Mouse (Mus musculus) liver, embryonic 15.5 days (tissue): ENCODE data around the gene Olfr90. TPM values are rescaled to one million over a fixed set of nuclear protein-coding genes. Genes with fewer than 3 reads are reported as not detected.
"Not testable (repeated sequence)": the region's sequence is repeated elsewhere in the genome, so short reads cannot be mapped to it uniquely, and the experiment has no call there.

Source experiments
- ATAC-seq: fragments of 200-750 bp; cut with Nextera tagmentation; 2 replicates; pipeline ENCODE4 v1.8.0; 2017; ENCODE audit warnings: moderate number of reproducible peaks, mild to moderate bottlenecking, moderate library complexity; ENCODE audit not compliant: insufficient read depth
- H3K27ac ChIP-seq: fragments of 300-500 bp; sonication (generic); replicated peaks from 2 replicates; pipeline ENCODE4 v1.5.1; 2015; ENCODE audit warnings: mild to moderate bottlenecking, inconsistent platforms
- H3K27me3 ChIP-seq: fragments of 300-500 bp; sonication (generic); 2 replicates; pipeline ENCODE4 v1.6.1; 2015; ENCODE audit warnings: mild to moderate bottlenecking, inconsistent platforms
- H3K36me3 ChIP-seq: fragments of 300-500 bp; sonication (generic); replicated peaks from 2 replicates; pipeline ENCODE4 v1.6.1; 2015; ENCODE audit warnings: moderate library complexity, mild to moderate bottlenecking, inconsistent platforms
- H3K4me1 ChIP-seq: fragments of 300-500 bp; sonication (generic); replicated peaks from 2 replicates; pipeline ENCODE4 v1.6.1; 2015; ENCODE audit warnings: inconsistent platforms
- H3K4me2 ChIP-seq: fragments of 300-500 bp; sonication (generic); 2 replicates; pipeline ENCODE4 v1.6.1; 2015; ENCODE audit warnings: moderate library complexity, mild to moderate bottlenecking, inconsistent platforms
- H3K4me3 ChIP-seq: fragments of 300-500 bp; sonication (generic); replicated peaks from 2 replicates; pipeline ENCODE4 v1.5.1; 2015; ENCODE audit warnings: mild to moderate bottlenecking, inconsistent platforms
- H3K9ac ChIP-seq: fragments of 300-500 bp; sonication (generic); 2 replicates; pipeline ENCODE4 v1.6.1; 2015; ENCODE audit warnings: moderate library complexity, mild to moderate bottlenecking, inconsistent platforms
- H3K9me3 ChIP-seq: fragments of 300-500 bp; sonication (generic); replicated peaks from 2 replicates; pipeline ENCODE4 v1.6.1; 2016; ENCODE audit warnings: inconsistent platforms
- WGBS: fragments of 180-500 bp; shearing (Covaris S2); methylation state at CpG from one replicate; pipeline ENCODE4 v1.1.7; 2015; ENCODE audit warnings: mixed read lengths; ENCODE audit not compliant: insufficient replicate concordance; 5-methylcytosine and 5-hydroxymethylcytosine counted together
- polyA plus RNA-seq: library from polyadenylated mRNA; unstranded; fragments of >200 nt; fragmentation: Nextera tagmentation; extraction: Ambion mirVana; gene quantifications from 2 replicates; pipeline ENCODE4 v1.2.1, GENCODE M21; 2015

The Olfr90 gene
- not detected in 2 replicates for polyA plus RNA-seq

DNA sequence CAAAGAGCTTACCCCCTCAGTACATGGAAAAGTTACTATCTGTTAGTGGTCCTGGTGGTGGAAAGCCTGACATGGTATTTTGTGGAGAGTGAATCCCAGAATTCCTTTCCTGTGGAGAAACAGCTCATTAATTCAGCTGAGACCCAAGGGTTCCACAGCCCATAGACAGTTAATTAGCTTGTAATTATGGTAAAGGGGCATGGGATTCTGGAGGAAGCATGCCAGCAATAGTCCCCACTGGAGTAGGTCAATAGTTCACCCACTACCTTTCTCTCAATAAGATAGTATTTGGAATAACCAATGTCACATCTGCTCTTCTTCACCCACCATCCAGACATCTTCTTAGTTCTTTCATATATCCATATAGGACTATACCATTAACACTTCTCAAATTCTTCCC, at the start of gene Olfr90:
Olfr90 (minus strand) TSS at position 101 of the 400 bp plus-strand sequence.
- no peaks in the 10 kb centered on the region for H3K27me3 ChIP-seq
- H3K36me3 ChIP-seq: no peaks in the 10 kb centered on the region
- ATAC-seq: no peak
- H3K27ac ChIP-seq: no peak within 1 kb of the TSS
- no peaks in the 10 kb centered on the region for H3K4me1 ChIP-seq
- H3K9me3 ChIP-seq: no peaks in the 10 kb centered on the region
- no peak within 1 kb of the TSS for H3K4me2 ChIP-seq
- H3K4me3 ChIP-seq: no peak within 1 kb of the TSS
- H3K9ac ChIP-seq: no peak within 1 kb of the TSS

DNA sequence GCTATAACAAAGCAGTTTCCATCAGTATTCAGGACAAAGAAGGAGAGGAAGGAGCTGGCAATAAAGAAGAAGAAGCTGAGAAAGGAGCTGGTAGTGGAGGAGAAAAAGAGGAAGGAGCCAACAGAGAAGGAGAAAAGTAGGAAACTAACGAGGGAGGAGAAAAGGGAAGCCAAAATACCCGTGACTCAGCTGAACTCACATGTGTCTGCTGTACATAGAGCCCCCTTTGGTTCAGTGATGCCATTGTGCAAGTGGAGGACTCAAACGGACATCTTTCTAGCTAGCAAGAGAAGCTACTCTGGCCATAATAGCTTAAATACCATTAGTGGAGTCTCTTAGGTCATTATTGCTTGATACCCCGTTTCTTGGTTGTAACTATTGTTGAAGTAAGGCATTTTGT, 43.1 kb upstream of the Olfr90 start:
- not testable (repeated sequence) for H3K36me3 ChIP-seq, H3K9me3 ChIP-seq, ATAC-seq, H3K27me3 ChIP-seq, H3K27ac ChIP-seq, H3K4me3 ChIP-seq, H3K4me1 ChIP-seq, H3K9ac ChIP-seq, H3K4me2 ChIP-seq
- WGBS: 27% methylated on average over 4 of the region's 4 CpGs

- whole genome bisulfite sequencing: 51% methylated on average over 2 of the region's 2 CpGs
- no peak for ATAC-seq
These were observed 31.7 kb upstream of the Olfr90 start, which contains the start of gene Olfr92 for GRCm38 (mm10) chr17:37119988-37120387. Gene Olfr92 (minus strand): TSS chr17:37120088.

GRCm38 (mm10) chr17:37098178-37098577, 9.9 kb upstream of the Olfr90 start, which contains the start of gene Olfr91:
Gene Olfr91 (minus strand): TSS chr17:37098278.
- Histone ChIP-seq H3K9me3 (no peaks in the 10 kb centered on the region), H3K27me3 (no peaks in the 10 kb centered on the region), H3K4me1 (no peaks in the 10 kb centered on the region), H3K36me3 (no peaks in the 10 kb centered on the region), H3K27ac (no peak within 1 kb of the TSS), H3K9ac (no peak within 1 kb of the TSS), H3K4me3 (no peak within 1 kb of the TSS), H3K4me2 (no peak within 1 kb of the TSS)
- no peak for ATAC-seq
- WGBS: 49% methylated on average over 1 of the region's 1 CpGs

More at GRCm38 (mm10) chr17:37119988-37120387, 31.7 kb upstream of the Olfr90 start, which contains the start of gene Olfr92:
- Histone ChIP-seq H3K27me3 (no peaks in the 10 kb centered on the region), H3K27ac (no peak within 1 kb of the TSS), H3K36me3 (no peaks in the 10 kb centered on the region), H3K9ac (no peak within 1 kb of the TSS), H3K4me3 (no peak within 1 kb of the TSS), H3K9me3 (no peaks in the 10 kb centered on the region), H3K4me2 (no peak within 1 kb of the TSS), H3K4me1 (no peaks in the 10 kb centered on the region)

DNA sequence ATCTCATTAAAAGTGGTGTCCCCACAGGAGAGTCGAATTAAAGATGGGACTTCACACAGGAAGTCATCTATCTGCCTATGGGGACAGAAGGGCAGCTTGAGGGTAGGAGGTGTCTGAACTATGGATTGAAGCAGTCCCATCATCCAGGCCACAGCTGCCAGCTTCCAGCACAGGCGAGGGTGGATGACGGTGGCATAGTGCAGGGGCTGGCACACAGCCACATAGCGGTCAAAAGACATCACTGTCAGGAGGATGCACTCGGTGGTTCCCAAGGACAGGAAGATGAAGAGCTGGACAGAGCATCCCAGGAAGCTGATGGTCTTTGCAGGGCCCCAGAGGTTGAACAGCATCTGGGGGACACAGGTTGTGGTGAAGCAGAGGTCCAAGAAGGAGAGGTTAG, 5.0 kb upstream of the Olfr90 start:
- H3K4me2 ChIP-seq: no peak overlapping the region
- H3K9me3 ChIP-seq: no peaks in the 10 kb centered on the region
- no peaks in the 10 kb centered on the region for H3K36me3 ChIP-seq
- H3K27me3 ChIP-seq: no peaks in the 10 kb centered on the region
- H3K9ac ChIP-seq: no peak overlapping the region
- 59% methylated on average over 5 of the region's 5 CpGs for WGBS
- H3K4me1 ChIP-seq: no peaks in the 10 kb centered on the region
- H3K4me3 ChIP-seq: no peak overlapping the region
- no peak overlapping the region for H3K27ac ChIP-seq
- no peak for ATAC-seq

GRCm38 (mm10) chr17:37092198-37092597, 3.9 kb upstream of the Olfr90 start:
- no peaks in the 10 kb centered on the region for H3K27me3 ChIP-seq
- no peaks in the 10 kb centered on the region for H3K9me3 ChIP-seq
- no peak overlapping the region for H3K9ac ChIP-seq
- no peak overlapping the region for H3K4me3 ChIP-seq
- H3K36me3 ChIP-seq: no peaks in the 10 kb centered on the region
- H3K4me2 ChIP-seq: no peak overlapping the region
- ATAC-seq: no peak
- WGBS: 5% methylated on average over 1 of the region's 1 CpGs
- H3K27ac ChIP-seq: no peak overlapping the region
- no peaks in the 10 kb centered on the region for H3K4me1 ChIP-seq

- Histone ChIP-seq H3K9ac (no peak overlapping the region), H3K36me3 (no peaks in the 10 kb centered on the region), H3K4me2 (no peak overlapping the region), H3K27ac (no peak overlapping the region), H3K27me3 (no peaks in the 10 kb centered on the region), H3K9me3 (no peaks in the 10 kb centered on the region), H3K4me1 (no peaks in the 10 kb centered on the region), H3K4me3 (no peak overlapping the region)
- 55% methylated on average over 10 of the region's 10 CpGs for WGBS
- ATAC-seq: no peak
These were observed 2.8 kb downstream of the Olfr90 start for GRCm38 (mm10) chr17:37085545-37085944.

DNA sequence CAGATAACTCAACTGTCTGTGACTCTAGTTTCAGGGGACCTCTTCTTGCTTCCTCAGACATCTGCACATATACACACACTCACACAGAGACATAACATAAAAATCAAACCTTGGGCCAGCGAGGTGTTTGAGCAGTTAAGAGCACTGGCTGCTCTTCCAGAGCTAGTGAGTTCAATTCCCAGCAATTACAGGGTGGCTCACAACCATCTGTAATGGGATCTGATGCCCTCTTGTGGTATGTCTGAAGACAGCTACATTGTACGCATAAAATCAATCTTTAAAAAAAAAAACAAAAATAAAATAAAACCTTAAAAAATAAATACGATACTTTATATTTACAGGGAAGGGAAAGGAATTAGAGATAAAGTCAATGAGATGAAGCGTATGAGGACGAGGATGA, 3.7 kb downstream of the Olfr90 start:
- 46% methylated on average over 5 of the region's 5 CpGs for WGBS
- H3K4me1 ChIP-seq: no peaks in the 10 kb centered on the region
- H3K27me3 ChIP-seq: no peaks in the 10 kb centered on the region

GRCm38 (mm10) chr17:37083327-37083726, 5.0 kb downstream of the Olfr90 start:
- no peaks in the 10 kb centered on the region for H3K27me3 ChIP-seq
- H3K4me2 ChIP-seq: no peak overlapping the region
- no peaks in the 10 kb centered on the region for H3K4me1 ChIP-seq
- no peaks in the 10 kb centered on the region for H3K9me3 ChIP-seq
- 4% methylated on average over 8 of the region's 8 CpGs for WGBS
- no peak for ATAC-seq
- no peak overlapping the region for H3K9ac ChIP-seq
- no peak overlapping the region for H3K27ac ChIP-seq
- no peak overlapping the region for H3K4me3 ChIP-seq
- H3K36me3 ChIP-seq: no peaks in the 10 kb centered on the region

More for the DNA sequence above, 3.7 kb downstream of the Olfr90 start:
- Histone ChIP-seq H3K9ac (no peak overlapping the region), H3K4me2 (no peak overlapping the region), H3K4me3 (no peak overlapping the region), H3K9me3 (no peaks in the 10 kb centered on the region), H3K27ac (no peak overlapping the region), H3K36me3 (no peaks in the 10 kb centered on the region)
- no peak for ATAC-seq

GRCm38 (mm10) chr17:37081659-37082058, 6.6 kb downstream of the Olfr90 start:
- ATAC-seq: no peak

GRCm38 (mm10) chr17:37080119-37080518, 8.2 kb downstream of the Olfr90 start:
- no peaks in the 10 kb centered on the region for H3K36me3 ChIP-seq

More at GRCm38 (mm10) chr17:37081659-37082058, 6.6 kb downstream of the Olfr90 start:
- H3K4me3 ChIP-seq: no peak overlapping the region
- H3K36me3 ChIP-seq: no peaks in the 10 kb centered on the region
- H3K27ac ChIP-seq: no peak overlapping the region
- H3K9me3 ChIP-seq: no peaks in the 10 kb centered on the region
- WGBS: 67% methylated on average over 4 of the region's 4 CpGs
- no peak overlapping the region for H3K9ac ChIP-seq
- no peaks in the 10 kb centered on the region for H3K27me3 ChIP-seq
- no peaks in the 10 kb centered on the region for H3K4me1 ChIP-seq
- no peak overlapping the region for H3K4me2 ChIP-seq

GRCm38 (mm10) chr17:37078990-37079389, 9.3 kb downstream of the Olfr90 start:
- ATAC-seq: no peak
- H3K9ac ChIP-seq: no peak overlapping the region
- H3K4me2 ChIP-seq: no peak overlapping the region

More at GRCm38 (mm10) chr17:37080119-37080518, 8.2 kb downstream of the Olfr90 start:
- WGBS: 21% methylated on average over 5 of the region's 5 CpGs
- Histone ChIP-seq H3K4me2 (no peak overlapping the region), H3K9me3 (no peaks in the 10 kb centered on the region), H3K27ac (no peak overlapping the region), H3K27me3 (no peaks in the 10 kb centered on the region), H3K9ac (no peak overlapping the region), H3K4me1 (no peaks in the 10 kb centered on the region), H3K4me3 (no peak overlapping the region)
- ATAC-seq: no peak

More at GRCm38 (mm10) chr17:37078990-37079389, 9.3 kb downstream of the Olfr90 start:
- H3K4me3 ChIP-seq: no peak overlapping the region
- WGBS: 41% methylated on average over 2 of the region's 2 CpGs
- H3K36me3 ChIP-seq: no peaks in the 10 kb centered on the region
- no peaks in the 10 kb centered on the region for H3K4me1 ChIP-seq
- H3K27ac ChIP-seq: no peak overlapping the region
- no peaks in the 10 kb centered on the region for H3K9me3 ChIP-seq
- no peaks in the 10 kb centered on the region for H3K27me3 ChIP-seq
